Mouse (Mus musculus): ENCODE data around the gene Fam98b.
A peak's percentile ranks its signal among the peaks of the same experiment; 100 is the strongest.

Gene Fam98b

DNA sequence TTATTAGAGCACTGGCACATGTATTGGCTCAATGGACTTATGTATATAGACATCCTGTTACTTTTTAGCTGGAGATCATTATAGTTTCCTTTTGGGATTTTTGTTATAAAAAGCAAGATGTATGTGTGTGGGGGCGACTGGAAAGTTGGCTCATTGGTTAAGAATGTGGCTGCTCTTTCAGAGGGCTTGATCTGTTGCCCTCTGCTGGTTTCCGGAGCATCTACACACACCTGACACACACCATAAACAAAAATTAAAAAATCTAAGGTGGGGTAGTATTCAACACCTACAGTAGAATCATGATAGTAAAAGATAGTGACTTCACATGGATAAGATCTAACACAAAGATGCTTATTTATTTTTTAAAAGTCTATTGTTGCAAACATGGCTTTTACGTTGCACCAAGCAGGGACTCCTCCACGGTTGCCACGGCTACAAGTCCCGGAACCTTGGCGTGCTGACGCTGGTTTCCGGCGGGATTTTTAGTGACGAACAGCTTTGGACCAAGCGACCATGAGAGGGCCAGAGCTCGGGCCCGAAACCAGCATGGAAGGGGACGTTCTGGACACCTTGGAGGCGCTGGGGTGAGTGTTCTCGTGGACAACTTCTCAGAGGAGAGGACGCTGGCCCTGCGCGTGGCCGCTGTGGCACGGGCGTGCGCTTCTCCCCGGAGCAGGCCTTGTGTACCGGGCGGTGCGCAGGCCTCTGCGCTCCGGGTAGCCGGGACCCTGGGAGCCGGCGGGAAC is at the start of gene Fam98b:
TSS of gene Fam98b (plus strand) at position 485 of the 746 bp plus-strand sequence.
- DNase-seq (ENCODE audit: low read depth, low spot score), result peak; percentile 97

DNA sequence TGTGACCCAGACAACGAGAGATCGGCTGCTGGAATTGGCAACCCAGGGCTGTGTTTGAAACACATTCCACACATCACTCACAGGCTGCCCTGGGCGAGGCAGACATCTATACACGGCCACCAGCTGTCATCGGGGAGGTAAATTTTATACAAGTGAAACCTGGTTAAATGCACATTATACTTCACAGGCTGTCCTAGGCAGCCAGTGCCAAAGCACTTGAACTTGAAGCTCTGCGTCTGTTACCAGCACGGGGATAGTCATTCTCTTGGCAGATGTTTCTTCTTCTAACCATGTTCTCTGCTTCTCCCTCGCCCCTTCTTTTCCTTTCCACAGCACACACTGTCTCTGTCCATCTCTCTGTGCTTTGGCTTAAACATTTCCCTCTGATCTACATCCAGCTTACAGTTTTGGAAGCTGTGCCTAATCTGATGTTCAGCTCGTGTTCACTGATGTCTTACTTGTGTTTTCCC is 48.6 kb upstream of the Fam98b start:
- DNase-seq (ENCODE audit: low read depth, low spot score), result no peak

DNA sequence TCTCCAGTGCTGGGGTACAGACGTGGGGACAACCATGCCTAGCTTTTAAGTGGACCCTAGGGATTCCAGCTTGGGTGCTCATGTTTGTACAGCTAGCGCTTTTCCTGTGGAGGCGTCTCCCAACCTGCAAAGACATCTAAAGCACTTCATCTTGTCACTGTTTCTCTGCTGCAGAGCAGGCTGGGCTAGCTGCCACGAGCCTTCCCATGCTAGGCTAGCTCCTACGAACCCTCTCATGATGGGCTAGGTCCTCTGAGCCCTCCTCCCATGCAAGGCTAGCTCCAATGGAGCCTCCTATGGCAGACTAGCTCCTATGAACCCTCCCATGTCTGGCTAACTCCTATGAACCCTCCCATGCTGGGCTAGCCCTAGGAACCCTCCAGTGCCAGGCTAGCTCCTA is 46.2 kb upstream of the Fam98b start:
- DNase-seq (ENCODE audit: low read depth, low spot score), result no peak

DNA sequence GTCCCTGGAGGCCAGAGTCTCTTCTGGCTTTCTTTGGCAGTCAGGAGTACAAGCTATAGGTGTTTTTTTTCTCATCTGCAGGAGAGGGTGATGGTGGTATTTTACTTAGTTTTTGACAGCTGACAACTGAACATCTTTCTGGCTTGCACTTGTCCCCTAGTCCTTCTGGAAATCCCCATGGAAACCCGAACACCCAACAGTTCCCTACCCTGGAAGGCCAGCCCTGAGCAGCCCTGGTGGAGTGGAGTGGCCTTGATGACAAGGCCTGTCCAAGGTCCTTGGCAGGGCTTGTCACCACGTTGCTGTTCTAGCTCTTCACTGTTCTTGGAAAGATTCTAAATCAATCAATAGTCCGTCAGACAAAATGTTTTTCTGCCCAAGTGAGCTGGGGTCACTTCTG is 45.0 kb upstream of the Fam98b start:
- DNase-seq (ENCODE audit: low read depth, low spot score), result no peak

DNA sequence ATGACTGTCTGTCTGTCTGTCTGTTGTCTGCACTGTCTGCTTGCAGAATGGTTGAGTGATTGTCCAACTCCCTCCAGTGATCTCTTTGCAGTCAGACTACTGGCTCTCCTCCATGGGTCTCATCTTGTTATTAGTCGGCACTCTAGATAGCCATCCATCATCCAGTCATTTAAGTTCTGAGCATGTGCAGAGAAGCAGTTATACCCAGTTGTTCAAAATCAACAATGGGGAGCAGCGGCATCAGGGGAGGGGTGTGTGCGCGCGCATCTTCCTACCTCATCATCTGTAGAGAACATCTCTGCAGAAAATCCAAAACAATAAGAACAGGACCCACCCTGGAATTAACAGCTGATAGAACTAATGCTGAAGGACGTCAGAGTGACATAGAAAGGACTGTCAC is 44.5 kb upstream of the Fam98b start:
- no peak for DNase-seq (ENCODE audit: low read depth, low spot score)

DNA sequence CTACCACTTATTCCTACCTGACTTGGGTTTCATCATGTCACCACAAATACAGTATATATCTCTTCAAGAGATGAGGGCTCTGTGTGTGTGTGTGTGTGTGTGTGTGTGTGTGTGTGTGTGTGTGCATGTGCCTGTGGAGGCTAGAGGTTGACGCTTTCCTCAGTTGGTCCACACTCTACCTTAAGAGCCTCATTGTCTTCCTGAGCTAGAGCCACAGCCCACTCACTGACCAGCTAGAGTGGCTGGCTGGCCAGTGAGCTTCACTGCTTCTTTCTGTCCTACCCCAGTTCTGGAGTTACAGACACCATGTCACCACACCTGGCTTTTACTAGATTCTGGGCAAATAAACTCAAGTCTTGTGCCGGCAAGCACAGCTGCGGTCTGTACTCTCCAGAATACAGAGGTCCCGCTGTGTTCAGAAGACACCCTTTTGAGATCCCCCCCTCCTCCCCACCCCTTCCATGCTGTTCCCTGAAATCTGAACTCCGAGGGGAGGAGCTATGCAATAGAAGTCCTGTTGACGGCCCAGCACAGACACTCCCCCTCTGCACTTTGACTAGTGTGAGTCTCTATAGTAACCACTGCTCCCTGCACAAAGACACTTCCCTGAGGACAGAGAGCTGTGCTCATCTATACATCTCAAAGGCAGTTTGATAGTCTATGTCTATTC is 39.0 kb upstream of the Fam98b start:
- DNase-seq (ENCODE audit: low read depth, low spot score), result no peak

DNA sequence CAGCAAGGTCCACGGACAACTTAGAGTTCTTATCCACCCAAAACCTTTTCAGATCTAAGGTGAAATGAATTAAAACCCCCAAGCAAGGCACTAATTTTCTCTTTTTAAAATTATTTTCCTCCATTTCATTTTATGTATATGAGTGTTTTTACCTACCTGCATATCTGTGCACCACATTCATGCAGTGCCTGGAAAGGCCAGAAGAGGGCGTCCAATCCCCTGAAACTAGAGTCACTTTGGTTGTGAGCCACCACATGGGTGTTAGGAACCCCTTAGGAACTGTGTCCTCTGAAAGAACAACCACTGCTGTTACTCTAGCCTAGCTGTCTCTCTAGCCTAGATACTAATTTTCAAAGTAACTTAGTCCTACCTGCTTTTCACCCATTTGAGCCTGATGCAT is 33.4 kb upstream of the Fam98b start:
- DNase-seq (ENCODE audit: low read depth, low spot score), result peak; percentile 48

DNA sequence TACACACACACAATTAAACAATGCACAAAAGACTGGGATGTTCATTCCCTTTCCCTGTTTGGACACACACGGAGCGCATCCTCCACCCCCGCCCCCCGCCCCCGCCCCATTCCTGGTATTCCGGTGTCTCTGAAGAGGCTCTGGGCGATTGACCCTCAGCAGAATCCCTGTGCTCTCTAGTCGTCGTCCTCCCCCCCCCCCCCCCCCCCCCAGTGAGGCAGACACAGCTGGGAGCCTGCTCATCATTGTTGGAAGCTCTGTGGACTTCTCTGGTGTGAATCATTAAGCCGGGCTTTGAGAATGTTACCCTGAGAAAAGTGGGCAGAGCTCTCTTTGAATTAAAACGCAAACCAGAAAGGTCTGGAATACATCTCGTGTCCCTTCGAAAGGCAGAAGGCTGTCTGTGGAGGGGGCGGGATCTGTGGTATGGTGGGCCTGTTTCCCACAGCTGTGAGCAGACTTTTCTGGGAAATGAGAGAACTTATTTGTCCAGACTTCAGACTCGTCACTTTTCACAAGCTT is 31.8 kb upstream of the Fam98b start:
- no peak for DNase-seq (ENCODE audit: low read depth, low spot score)

DNA sequence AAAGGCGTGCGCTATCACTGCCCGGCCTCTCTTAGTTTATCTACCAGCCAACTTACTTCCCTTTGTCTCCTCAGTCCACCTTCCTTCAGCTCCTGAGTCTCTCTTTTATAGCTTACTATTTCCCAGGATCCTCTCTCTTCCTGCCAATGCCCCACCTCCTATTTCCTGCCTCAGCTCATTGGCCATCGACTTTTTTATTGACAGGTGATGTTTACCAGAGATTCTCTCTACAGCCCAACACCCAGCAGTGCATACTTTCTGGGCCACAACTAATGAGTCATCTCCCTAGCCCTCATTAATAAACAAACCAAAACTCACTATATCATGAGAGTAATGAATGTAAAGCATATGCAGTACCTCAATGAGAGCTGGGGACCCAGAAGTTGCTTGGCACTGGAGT is 30.0 kb upstream of the Fam98b start:
- no peak for DNase-seq (ENCODE audit: low read depth, low spot score)

DNA sequence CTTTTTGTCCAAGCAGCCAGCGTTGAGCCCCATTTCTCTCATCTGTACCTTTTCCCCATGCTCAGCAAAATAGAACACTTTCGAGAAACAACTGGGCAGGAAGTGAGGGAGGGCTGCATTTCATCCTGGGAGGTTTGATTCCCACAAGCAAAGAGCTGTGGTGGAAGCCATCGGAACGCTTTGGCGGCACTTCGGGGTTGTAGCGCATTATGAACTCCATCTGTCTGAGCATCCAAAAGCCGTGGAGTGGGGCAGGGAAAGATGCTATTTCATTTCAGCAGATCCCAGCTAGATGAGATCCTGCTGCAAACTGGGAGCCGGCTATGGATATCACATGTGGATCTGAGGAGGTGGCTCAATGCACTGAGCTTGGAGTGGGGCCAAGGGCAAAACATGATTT is 26.9 kb upstream of the Fam98b start:
- no peak for DNase-seq (ENCODE audit: low read depth, low spot score)

DNA sequence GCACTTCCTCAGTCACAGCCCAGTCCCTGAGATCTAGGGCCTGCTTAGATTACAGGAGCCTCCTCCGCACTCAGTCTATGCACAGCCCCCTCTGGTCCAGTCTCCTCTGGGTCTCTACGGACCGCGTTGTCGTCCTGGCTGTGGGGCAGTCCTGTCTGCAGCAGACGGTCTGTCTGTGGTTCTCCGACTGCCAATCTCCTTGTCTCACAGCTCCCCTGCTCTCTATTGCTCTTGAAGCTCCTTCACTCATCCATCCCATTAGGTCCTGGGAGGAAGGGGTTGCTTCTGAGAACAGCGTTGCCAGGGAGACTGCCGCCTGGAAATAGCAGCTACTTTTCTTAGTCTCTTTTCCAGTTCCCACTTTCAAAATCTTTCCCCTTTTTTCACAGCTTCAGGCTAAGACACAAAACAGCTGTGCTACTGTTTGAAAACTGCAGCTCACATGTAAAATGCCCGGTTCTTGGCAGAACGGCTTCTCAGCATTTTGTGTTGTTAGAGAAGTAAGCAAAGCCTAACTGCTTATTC is 20.9 kb upstream of the Fam98b start:
- DNase-seq (ENCODE audit: low read depth, low spot score), result no peak

DNA sequence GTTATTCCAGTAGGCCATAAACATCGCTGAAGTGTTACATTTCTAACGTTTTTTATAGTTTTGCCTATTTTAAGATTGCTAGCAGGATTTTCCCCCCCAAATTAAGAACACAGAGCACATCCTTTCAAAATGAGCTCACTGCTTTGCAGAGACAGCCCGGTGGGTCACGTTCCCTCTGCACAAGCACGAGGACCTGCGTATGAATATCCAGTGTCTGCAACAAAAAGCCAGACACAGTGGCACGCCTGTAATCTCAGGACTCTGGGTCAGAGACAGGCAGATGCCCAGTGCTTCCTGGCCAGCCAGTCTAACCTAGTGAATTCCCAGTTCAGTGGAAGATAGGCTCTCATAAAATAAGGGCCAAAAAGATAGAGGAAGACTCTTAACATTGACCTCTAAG is 19.3 kb upstream of the Fam98b start:
- DNase-seq (ENCODE audit: low read depth, low spot score), result no peak

DNA sequence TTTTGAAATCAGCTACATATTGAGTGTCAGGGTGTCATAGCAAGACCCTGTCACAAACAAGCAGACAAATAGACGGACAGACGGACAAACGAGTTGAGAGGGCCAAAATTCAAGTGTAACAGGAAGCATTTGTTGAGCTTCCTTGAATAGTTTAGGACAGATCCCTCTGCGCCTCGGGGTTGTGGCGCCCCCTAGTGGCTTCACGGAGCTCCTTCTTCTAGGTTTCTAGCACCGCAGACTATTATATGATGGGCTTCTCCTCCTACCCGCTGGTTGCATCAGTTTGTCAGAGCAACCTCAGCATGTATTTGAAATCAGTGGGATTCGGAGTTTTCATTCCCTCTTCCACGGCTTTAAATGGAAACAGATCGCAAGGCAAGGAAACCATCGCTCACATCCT is 18.3 kb upstream of the Fam98b start:
- DNase-seq (ENCODE audit: low read depth, low spot score), result peak; percentile 78

DNA sequence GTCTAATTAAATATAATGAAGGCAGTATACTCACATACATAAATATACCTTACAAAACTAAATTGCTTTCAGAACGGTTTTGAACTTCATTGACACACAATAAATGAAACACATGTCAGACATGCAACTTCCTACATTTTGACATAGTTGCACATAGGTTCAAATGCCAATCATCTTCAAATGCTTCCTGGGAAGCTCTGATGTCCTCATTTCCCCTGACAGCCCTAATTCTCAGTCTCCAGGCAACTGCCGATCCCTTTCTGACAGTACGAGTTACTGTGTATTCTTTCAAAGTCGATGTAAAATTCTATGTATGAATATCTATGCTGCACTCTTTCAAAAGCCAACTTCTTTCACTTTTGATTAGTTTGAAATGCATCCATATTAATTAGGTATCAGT is 7.6 kb upstream of the Fam98b start:
- no peak for DNase-seq (ENCODE audit: low read depth, low spot score)

DNA sequence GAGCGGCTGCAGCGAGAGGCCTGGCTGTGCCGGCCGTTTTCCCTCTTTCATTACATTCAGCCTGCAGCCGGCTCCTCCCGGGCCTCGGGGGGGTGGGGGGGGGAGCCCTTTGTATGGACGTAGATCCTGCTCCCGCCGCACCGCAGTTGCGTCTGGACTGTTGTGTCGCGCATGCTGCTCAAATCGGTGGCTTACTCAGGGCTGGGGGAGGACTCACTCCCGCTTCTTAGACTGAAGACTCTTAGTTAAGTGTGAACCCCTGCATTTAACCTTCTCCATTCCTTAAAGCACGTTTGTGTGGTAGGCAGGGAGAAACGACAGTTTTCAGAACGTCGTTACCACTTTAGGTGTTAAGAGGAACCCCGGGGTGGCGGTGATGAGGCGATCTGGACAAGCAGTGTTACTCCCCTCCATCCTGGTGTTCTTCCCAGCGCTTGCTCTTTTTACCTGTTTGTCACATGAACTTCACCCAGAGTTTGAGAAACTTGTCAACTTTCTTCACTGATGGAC is 517 bp downstream of the Fam98b start:
- no peak for DNase-seq (ENCODE audit: low read depth, low spot score)

DNA sequence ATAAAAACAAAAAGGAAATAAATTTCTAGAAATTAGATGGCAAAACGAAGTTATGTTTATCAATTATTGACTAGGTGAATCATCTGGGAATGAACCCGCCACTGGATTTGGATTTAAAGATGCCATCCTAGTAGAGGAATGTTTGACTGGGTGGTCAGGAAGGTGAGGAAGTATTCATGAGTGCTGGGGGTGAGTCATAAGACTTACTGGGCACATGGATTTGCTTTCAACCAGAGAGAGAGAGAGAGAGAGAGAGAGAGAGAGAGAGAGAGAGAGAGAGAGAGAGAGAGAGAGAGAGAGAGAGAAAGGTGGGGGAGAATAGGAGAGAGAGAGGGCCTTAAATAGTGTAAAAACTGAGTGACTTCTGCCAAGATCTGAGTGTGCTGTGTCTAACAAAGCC is 5.9 kb downstream of the Fam98b start:
- DNase-seq (ENCODE audit: low read depth, low spot score), result no peak

DNA sequence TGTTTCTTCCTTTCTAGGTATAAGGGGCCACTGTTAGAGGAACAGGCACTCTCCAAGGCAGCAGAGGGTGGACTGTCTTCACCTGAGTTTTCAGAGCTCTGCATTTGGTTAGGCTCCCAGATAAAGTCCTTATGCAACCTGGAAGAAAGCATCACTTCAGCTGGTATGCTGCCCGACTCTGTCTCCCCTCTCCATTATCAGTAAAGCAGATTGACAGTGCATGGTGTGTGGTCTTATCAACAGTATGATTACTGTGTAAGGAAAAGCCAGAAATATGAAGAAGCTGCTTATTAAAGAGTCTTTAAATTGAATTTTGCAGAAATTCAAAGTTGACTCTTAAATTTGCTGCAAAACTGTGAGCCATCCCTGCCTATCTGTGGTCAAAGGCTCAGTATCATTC is 8.1 kb downstream of the Fam98b start:
- no peak for DNase-seq (ENCODE audit: low read depth, low spot score)

DNA sequence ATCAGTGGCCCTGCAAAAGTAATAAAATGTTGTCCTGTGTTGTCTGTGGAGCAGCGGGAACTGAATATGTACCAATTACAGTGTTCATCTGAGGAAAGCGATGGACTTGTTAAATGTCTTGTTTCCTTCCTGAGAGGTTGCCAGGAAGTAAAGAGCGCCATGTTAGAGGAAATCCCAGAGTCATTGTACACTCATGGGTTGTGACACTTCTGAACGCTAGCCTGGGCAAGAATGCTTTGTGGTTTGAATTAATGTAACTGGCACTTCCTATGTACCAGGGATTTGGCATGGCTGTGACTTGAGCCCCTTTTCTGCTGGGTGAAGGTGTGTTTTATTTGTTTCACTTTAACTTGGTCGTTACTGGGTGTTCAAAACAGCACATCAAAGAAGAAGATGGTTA is 12.6 kb downstream of the Fam98b start:
- no peak for DNase-seq (ENCODE audit: low read depth, low spot score)

DNA sequence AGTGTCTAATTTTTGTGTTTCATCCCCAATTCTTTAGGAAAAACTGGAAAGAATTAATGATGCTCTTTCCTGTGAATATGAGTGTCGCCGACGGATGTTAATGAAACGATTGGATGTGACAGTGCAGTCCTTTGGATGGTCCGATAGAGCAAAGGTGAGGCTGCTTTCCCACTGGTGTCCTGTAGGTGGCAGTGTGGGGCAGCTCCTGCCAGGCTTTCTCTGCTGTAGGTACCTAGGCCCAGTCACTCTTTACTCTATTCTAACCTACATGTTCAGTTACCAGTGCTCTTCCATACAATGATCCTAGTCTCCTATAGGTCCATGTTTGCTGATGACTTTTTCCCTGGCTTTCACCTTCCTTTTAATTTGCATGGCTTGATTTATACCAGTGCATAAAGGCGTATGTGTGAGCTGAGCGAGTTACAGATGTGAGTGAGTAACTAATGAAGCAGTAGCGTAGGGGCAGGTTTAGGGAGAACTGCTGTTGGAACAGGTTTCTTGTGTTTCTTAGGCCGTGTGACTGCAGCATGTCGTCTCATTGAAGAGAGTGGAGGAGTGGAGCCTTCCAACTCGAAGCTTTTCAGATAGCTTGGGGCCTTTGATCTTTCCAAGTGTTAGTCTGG is 14.4 kb downstream of the Fam98b start:
- DNase-seq (ENCODE audit: low read depth, low spot score), result peak; percentile 72

DNA sequence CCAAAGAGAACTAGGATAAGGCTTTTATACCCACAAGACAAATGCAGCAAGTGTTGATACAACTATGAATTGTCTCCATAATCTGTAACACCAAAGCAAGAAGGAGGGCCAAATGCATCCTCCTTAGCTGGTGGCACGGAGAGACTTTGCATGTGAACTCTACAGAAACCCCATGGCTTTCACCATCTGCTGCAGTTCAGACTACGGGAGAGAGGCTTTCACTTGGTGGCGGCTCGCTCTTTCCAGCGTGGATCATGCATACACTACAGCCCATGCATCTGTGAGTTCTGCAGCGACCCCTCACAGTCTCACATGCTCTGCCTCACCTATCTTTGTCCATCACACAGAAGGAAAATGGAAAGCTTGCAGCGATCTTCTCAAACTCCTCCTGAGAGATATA is 38.8 kb downstream of the Fam98b start:
- no peak for DNase-seq (ENCODE audit: low read depth, low spot score)

DNA sequence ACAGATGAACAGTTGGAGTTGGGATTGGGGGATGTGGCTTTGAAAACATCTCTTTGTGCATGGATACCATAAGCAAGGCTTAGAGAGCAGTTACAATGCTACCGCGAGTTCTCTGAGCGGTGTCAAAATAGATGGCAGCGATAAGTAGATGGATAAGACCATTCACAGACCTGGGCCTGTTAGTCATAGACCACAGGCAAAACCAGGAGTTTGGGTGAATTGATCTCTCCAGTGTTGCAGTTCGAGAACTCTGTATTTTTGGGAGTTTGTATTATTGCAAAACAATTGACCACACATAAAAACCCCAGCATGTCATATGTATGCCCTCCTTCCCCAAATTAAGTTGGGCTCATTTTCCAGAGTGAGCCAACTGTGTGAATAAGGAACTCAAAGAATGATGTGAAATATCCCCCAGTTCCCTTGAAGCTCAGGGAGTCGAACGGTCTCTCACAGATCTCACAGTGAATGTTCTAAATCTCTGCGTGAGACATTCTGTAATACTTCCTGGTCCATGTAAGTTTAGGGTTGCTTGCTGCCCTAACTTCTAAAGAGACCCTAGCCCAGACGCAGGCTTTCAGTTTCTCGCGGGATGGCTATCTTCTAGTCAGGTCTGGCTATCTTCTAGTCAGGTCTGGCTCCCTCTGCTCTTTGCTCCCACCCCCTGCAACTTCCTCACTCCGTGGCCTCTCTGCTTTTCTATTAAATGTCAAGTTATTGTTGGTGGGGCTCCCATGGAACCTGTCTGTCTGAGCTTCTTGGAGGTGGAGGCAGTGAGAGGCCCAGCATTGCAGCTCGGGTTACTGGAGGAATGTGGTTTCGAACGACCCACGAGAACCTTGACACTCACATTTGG is 50.3 kb downstream of the Fam98b start:
- DNase-seq (ENCODE audit: low read depth, low spot score), result no peak
